Mouse (Mus musculus): Measurements from ENCODE around the gene Morc3. TPM values are rescaled to one million over a fixed set of nuclear protein-coding genes. Genes with fewer than 3 reads are reported as not detected.
"Not testable (repeated sequence)": the region's sequence is repeated elsewhere in the genome, so short reads cannot be mapped to it uniquely, and the experiment has no call there.

Gene Morc3
- polyA plus RNA-seq, 1 experiment from 2014 or later: 26.2 TPM

GRCm38 (mm10) chr16:93815856-93816736 is 15.8 kb upstream of the Morc3 start:
- Histone ChIP-seq H3K27ac (ENCODE audit: low read length) (peak overlapping the region; percentile 89), H3K36me3 (ENCODE audit: control insufficient read depth, insufficient read depth) (peaks cover 8% of the 10 kb centered on the region; the same call in 1 of the 2 replicates), H3K27me3 (ENCODE audit: control insufficient read depth, insufficient read depth, low read length) (no peaks in the 10 kb centered on the region), H3K4me1 (ENCODE audit: control insufficient read depth, insufficient read depth, low read length) (peaks cover 16% of the 10 kb centered on the region), H3K9ac (ENCODE audit: low read length) (peak overlapping the region; percentile 46), H3K4me3 (ENCODE audit: low read length) (peak overlapping the region; percentile 31), H3K4me2 (ENCODE audit: low read depth, low read length) (peak overlapping the region; percentile 50), H3K9me3 (replicated peaks; ENCODE audit: control insufficient read depth, low read length) (peaks cover 11% of the 10 kb centered on the region)
- 45% methylated on average over 20 of the region's 20 CpGs for WGBS
- peak; percentile 85 for ATAC-seq (replicated peaks; ENCODE audit: extremely low read depth, insufficient read depth, low FRiP score)

DNA sequence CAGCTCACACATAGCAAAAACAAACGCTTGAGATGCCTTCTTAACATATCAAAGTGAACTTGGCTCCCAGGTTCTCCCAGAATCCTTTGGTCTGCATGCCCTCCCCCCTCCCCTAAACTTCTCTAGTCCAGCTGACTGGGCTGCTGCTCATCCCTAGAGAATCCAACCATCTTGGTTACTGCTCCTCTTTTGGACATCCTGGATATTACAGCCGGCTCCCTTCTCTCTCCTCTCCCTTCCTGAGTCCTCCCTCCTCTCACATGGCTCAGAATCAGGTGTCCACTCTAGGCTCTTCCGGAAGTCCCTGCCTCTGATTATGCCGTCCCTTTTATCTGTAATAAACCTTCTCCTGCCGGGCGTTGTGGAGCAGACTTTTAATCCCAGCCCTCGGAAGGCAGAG is 15.1 kb upstream of the Morc3 start:
- Histone ChIP-seq H3K27ac (ENCODE audit: low read length) (peak overlapping the region; percentile 89), H3K27me3 (ENCODE audit: control insufficient read depth, insufficient read depth, low read length) (no peaks in the 10 kb centered on the region), H3K4me1 (ENCODE audit: control insufficient read depth, insufficient read depth, low read length) (peaks cover 16% of the 10 kb centered on the region), H3K36me3 (ENCODE audit: control insufficient read depth, insufficient read depth) (0 out of 2 replicates have a peak, but pooled peaks cover 2% of the 10 kb centered on the region), H3K9me3 (replicated peaks; ENCODE audit: control insufficient read depth, low read length) (peaks cover 10% of the 10 kb centered on the region), H3K9ac (ENCODE audit: low read length) (no peak overlapping the region), H3K4me2 (ENCODE audit: low read depth, low read length) (peak overlapping the region; percentile 50; the same call in 1 of the 2 replicates), H3K4me3 (ENCODE audit: low read length) (no peak overlapping the region)
- ATAC-seq (replicated peaks; ENCODE audit: extremely low read depth, insufficient read depth, low FRiP score): no peak
- WGBS: 46% methylated on average over 7 of the region's 7 CpGs

DNA sequence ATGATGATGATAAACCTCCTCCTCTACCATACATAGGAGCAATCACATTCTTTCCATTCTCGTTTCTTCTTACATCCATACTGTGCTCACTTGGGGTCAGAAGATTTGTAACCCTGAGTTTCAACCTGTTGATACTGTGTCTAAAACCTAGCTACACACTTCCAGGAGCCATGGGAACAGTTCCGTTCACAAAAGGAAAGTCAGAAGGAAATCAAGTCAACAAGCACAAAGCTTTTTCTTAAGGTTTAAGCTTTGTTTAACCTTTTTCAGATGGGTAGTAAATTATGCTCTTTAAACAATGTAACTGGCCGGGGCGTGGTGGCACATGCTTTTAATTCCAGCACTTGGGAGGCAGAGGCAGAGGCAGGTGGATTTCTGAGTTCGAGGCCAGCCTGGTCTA is 14.6 kb upstream of the Morc3 start:
- WGBS: 90% methylated on average over 5 of the region's 5 CpGs
- H3K36me3 ChIP-seq (ENCODE audit: control insufficient read depth, insufficient read depth): no peaks in the 10 kb centered on the region
- no peaks in the 10 kb centered on the region for H3K27me3 ChIP-seq (ENCODE audit: control insufficient read depth, insufficient read depth, low read length)
- no peak overlapping the region for H3K4me2 ChIP-seq (ENCODE audit: low read depth, low read length)
- peaks cover 8% of the 10 kb centered on the region for H3K9me3 ChIP-seq (replicated peaks; ENCODE audit: control insufficient read depth, low read length)
- no peak overlapping the region for H3K9ac ChIP-seq (ENCODE audit: low read length)
- H3K4me3 ChIP-seq (ENCODE audit: low read length): no peak overlapping the region
- H3K4me1 ChIP-seq (ENCODE audit: control insufficient read depth, insufficient read depth, low read length): peaks cover 16% of the 10 kb centered on the region
- ATAC-seq (replicated peaks; ENCODE audit: extremely low read depth, insufficient read depth, low FRiP score): no peak
- H3K27ac ChIP-seq (ENCODE audit: low read length): peak overlapping the region; percentile 89; the same call in 1 of the 2 replicates

DNA sequence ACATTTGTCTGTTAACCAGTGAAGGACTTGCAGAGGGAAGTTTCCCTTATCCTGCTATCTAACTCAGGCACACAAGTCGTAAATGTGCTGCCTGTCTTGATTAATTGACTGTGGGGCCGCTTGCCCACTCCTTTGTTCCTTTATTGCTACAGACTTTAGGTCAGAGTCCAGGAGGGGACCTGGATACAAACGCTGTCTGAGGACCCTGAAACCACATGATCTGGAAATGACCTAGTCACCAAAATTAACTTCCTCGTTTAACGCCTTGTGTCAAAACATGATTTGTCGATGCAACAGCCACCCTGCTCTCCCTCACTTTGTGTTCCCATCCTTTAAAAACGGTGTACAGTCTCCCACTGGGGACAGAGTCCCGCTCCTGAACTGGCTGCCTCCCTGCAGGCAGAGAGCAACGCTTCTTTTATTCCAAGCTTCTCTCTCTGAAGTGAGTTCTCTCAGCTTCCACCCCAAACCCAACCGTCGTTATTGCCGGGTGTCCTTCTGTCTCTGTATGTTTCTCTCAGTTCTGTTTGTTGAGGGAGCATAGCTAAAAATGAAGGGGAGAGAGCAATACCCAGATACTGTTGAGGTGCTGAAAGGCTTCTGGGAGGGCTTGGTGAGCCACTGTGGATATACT is 13.1 kb upstream of the Morc3 start:
- Histone ChIP-seq H3K4me3 (ENCODE audit: low read length) (no peak overlapping the region), H3K27me3 (ENCODE audit: control insufficient read depth, insufficient read depth, low read length) (no peaks in the 10 kb centered on the region), H3K4me1 (ENCODE audit: control insufficient read depth, insufficient read depth, low read length) (peaks cover 16% of the 10 kb centered on the region), H3K9ac (ENCODE audit: low read length) (no peak overlapping the region), H3K9me3 (replicated peaks; ENCODE audit: control insufficient read depth, low read length) (peaks cover 16% of the 10 kb centered on the region), H3K4me2 (ENCODE audit: low read depth, low read length) (no peak overlapping the region), H3K36me3 (ENCODE audit: control insufficient read depth, insufficient read depth) (no peaks in the 10 kb centered on the region), H3K27ac (ENCODE audit: low read length) (no peak overlapping the region)
- no peak for ATAC-seq (replicated peaks; ENCODE audit: extremely low read depth, insufficient read depth, low FRiP score)
- WGBS: 44% methylated on average over 12 of the region's 12 CpGs

DNA sequence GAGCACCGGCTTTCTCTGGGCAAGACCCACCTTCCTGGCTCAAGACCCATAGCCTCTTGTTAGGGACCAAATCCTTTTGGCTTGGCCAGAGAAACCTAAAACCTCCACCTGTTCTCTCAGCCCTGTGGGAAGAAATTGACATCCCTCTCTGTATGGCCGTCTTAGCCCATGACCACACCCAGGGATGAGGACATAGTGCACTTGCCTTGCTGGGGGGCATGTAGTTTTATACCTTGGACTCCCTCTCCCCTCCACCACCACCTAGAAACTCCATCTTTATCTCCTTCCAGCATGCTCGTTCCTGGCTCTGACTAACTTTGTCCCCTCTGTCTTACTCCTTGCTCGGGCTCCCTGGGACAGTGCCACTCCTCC is 12.6 kb upstream of the Morc3 start:
- Histone ChIP-seq H3K9me3 (replicated peaks; ENCODE audit: control insufficient read depth, low read length) (peaks cover 21% of the 10 kb centered on the region), H3K4me3 (ENCODE audit: low read length) (no peak overlapping the region), H3K9ac (ENCODE audit: low read length) (no peak overlapping the region), H3K4me1 (ENCODE audit: control insufficient read depth, insufficient read depth, low read length) (peaks cover 16% of the 10 kb centered on the region), H3K36me3 (ENCODE audit: control insufficient read depth, insufficient read depth) (no peaks in the 10 kb centered on the region), H3K27ac (ENCODE audit: low read length) (no peak overlapping the region), H3K4me2 (ENCODE audit: low read depth, low read length) (no peak overlapping the region), H3K27me3 (ENCODE audit: control insufficient read depth, insufficient read depth, low read length) (no peaks in the 10 kb centered on the region)
- 55% methylated on average over 4 of the region's 4 CpGs for WGBS
- ATAC-seq (replicated peaks; ENCODE audit: extremely low read depth, insufficient read depth, low FRiP score): no peak

DNA sequence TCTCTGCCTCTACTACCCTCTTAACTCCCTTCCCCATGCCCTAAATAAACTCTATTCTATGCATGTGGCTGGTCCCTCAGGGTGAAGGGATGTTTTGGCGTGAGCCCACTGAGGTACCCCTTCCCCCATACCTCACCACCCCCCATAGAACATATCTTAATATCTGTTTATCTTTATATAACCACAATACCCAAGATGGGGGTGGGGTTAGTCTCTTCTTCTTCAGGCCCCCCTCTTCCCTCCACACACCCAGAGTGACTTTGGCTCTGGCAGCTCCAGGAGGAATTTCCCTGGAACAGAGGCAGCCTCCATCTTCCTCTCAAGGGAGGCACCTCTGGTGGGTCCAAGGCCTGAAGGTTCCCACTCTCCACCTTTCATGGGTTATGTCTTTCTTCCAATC is 11.9 kb upstream of the Morc3 start:
- Histone ChIP-seq H3K4me2 (ENCODE audit: low read depth, low read length) (no peak overlapping the region), H3K9ac (ENCODE audit: low read length) (no peak overlapping the region), H3K36me3 (ENCODE audit: control insufficient read depth, insufficient read depth) (no peaks in the 10 kb centered on the region), H3K27me3 (ENCODE audit: control insufficient read depth, insufficient read depth, low read length) (no peaks in the 10 kb centered on the region), H3K27ac (ENCODE audit: low read length) (no peak overlapping the region), H3K4me1 (ENCODE audit: control insufficient read depth, insufficient read depth, low read length) (peaks cover 16% of the 10 kb centered on the region), H3K9me3 (replicated peaks; ENCODE audit: control insufficient read depth, low read length) (peaks cover 25% of the 10 kb centered on the region), H3K4me3 (ENCODE audit: low read length) (no peak overlapping the region)
- ATAC-seq (replicated peaks; ENCODE audit: extremely low read depth, insufficient read depth, low FRiP score): no peak
- 60% methylated on average over 1 of the region's 1 CpGs for WGBS

- no peaks in the 10 kb centered on the region for H3K27me3 ChIP-seq (ENCODE audit: control insufficient read depth, insufficient read depth, low read length)
- H3K4me1 ChIP-seq (ENCODE audit: control insufficient read depth, insufficient read depth, low read length): peaks cover 6% of the 10 kb centered on the region
- no peak overlapping the region for H3K27ac ChIP-seq (ENCODE audit: low read length)
- H3K9ac ChIP-seq (ENCODE audit: low read length): no peak overlapping the region
- peaks cover 25% of the 10 kb centered on the region for H3K9me3 ChIP-seq (replicated peaks; ENCODE audit: control insufficient read depth, low read length)
- H3K4me3 ChIP-seq (ENCODE audit: low read length): no peak overlapping the region
- no peak overlapping the region for H3K4me2 ChIP-seq (ENCODE audit: low read depth, low read length)
- ATAC-seq (replicated peaks; ENCODE audit: extremely low read depth, insufficient read depth, low FRiP score): no peak
- WGBS: 86% methylated on average over 3 of the region's 3 CpGs
- H3K36me3 ChIP-seq (ENCODE audit: control insufficient read depth, insufficient read depth): no peaks in the 10 kb centered on the region
Measured at GRCm38 (mm10) chr16:93821706-93822105, 10.2 kb upstream of the Morc3 start.

DNA sequence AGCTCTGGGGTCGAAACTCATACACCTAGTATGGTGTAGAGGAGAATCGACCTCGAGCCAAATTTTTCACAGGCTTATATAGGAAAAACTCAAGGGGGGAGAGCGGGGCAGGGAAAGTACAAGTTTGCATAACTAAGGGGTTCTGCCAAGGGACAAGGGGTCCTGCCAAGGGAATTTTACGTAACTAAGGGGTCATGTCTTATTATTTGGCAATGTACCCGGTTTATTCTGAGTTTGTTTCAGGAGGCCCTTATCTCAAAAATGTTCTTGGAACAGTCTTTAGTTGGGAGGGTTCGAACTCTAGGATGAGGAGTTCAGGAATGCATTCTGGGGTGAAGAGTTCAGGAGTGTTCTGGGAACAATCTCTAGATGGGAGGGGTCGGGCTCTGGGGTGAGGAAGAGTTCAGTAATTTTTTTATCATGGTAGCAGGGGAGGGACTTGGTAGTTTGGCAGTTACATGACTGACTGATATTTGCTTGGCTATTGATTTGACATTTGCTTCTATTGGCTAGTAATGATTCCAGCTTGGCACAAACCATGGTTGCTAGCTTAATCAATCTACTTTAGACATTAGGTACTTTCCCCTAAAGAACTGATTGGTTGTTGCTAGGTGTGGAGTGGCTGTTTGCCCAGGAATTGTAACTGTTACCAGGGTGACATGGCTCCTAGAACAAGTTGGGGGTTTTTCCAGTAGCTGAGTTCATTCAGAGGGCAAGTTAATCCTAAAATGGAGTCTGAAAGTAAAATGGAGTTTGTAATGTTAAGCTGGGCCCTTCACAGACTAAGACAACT is 9.3 kb upstream of the Morc3 start:
- not testable (repeated sequence) for ATAC-seq (replicated peaks; ENCODE audit: extremely low read depth, insufficient read depth, low FRiP score); H3K9ac ChIP-seq (ENCODE audit: low read length); H3K4me1 ChIP-seq (ENCODE audit: control insufficient read depth, insufficient read depth, low read length); H3K4me2 ChIP-seq (ENCODE audit: low read depth, low read length); H3K36me3 ChIP-seq (ENCODE audit: control insufficient read depth, insufficient read depth); H3K4me3 ChIP-seq (ENCODE audit: low read length); H3K27me3 ChIP-seq (ENCODE audit: control insufficient read depth, insufficient read depth, low read length); H3K27ac ChIP-seq (ENCODE audit: low read length)
- WGBS: 56% methylated on average over 4 of the region's 8 CpGs
- peaks cover 25% of the 10 kb centered on the region for H3K9me3 ChIP-seq (replicated peaks; ENCODE audit: control insufficient read depth, low read length)

Measured in heart, embryonic 16.5 days (tissue).